Mouse (Mus musculus): ENCODE data around the gene Psmb8.

The Psmb8 gene

GRCm38 (mm10) chr17:34247047-34247446 lies 49.5 kb downstream of the Psmb8 start:
- no peak for DNase-seq (ENCODE audit: extremely low spot score, low read depth, low spot score)

DNA sequence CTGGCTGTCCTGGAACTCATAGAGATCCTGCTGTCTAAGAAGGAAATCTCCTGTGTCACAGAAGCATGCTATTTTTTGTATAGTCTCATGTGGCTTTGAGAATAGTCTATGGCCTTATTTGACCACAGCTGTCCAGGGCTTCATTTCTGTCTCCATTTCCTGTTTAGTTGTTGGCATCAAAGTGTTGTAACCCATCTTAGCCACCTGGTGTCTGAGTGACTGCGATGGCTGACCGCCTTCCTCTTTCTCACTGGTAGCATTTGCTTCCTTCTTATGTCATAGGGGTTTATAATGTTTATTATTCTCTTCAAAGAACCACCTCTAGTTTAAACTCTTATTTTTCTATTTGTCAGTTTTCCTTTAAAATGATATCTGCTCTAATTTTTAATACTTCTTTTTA lies 51.2 kb downstream of the Psmb8 start:
- DNase-seq (ENCODE audit: extremely low spot score, low read depth, low spot score), result no peak

DNA sequence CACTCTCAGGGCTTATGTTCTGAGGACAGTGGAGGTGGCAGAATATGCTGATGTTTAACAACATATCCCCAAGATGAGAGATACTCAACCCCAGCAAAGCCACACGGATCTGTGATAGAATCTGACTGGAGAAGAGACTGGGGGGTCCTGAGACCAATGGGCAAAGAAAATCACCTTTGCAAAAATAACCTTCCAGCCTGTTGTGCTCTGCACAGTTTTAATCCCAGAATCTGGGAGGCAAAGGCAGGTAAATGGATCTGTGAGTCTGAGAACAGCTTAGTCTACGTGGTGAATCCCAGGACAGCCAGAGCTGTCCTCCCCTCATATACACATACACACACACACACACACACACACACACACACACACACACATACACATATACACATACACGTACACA lies 51.8 kb downstream of the Psmb8 start:
- no peak for DNase-seq (ENCODE audit: extremely low spot score, low read depth, low spot score)

- no peak for DNase-seq (ENCODE audit: extremely low spot score, low read depth, low spot score)
Measured at GRCm38 (mm10) chr17:34249878-34250277, 52.4 kb downstream of the Psmb8 start.

Measured in hindlimb bud, embryonic 11.5 days (tissue).